Mouse (Mus musculus) midbrain, embryonic 16.5 days (tissue): Measurements from ENCODE around the gene Psmc5. TPM values are rescaled to one million over a fixed set of nuclear protein-coding genes. Genes with fewer than 3 reads are reported as not detected.

Source experiments
- ATAC-seq: fragments of 200-750 bp; cut with Nextera tagmentation; 2 replicates; pipeline ENCODE4 v1.8.0; 2017; ENCODE audit warnings: moderate TSS enrichment
- H3K27ac ChIP-seq: fragments of 300-500 bp; sonication (generic); 2 replicates; pipeline ENCODE4 v1.5.1; 2014; ENCODE audit warnings: mild to moderate bottlenecking, low read length, mixed read lengths
- H3K27me3 ChIP-seq: fragments of 300-500 bp; sonication (generic); 2 replicates; pipeline ENCODE4 v1.6.1; 2014; ENCODE audit warnings: low read depth, low read length, mixed read lengths; ENCODE audit not compliant: control insufficient read depth, insufficient read depth
- H3K36me3 ChIP-seq: fragments of 300-500 bp; sonication (generic); 2 replicates; pipeline ENCODE4 v1.6.1; 2014; ENCODE audit warnings: mild to moderate bottlenecking, low read length, moderate library complexity, mixed read lengths; ENCODE audit not compliant: control insufficient read depth, insufficient read depth
- H3K4me1 ChIP-seq: fragments of 300-500 bp; sonication (generic); 2 replicates; pipeline ENCODE4 v1.6.1; 2014; ENCODE audit warnings: mild to moderate bottlenecking, low read length, mixed read lengths; ENCODE audit not compliant: control insufficient read depth, insufficient read depth
- H3K4me2 ChIP-seq: fragments of 300-500 bp; sonication (generic); 2 replicates; pipeline ENCODE4 v1.6.1; 2014; ENCODE audit warnings: mild to moderate bottlenecking, low read length, mixed read lengths
- H3K4me3 ChIP-seq: fragments of 300-500 bp; sonication (generic); 2 replicates; pipeline ENCODE4 v1.5.1; 2014; ENCODE audit warnings: low read depth, mild to moderate bottlenecking, low read length, moderate library complexity, mixed read lengths
- H3K9ac ChIP-seq: fragments of 300-500 bp; sonication (generic); 2 replicates; pipeline ENCODE4 v1.6.1; 2014; ENCODE audit warnings: low read depth, low read length, mixed read lengths
- H3K9me3 ChIP-seq: fragments of 300-500 bp; sonication (generic); replicated peaks from 2 replicates; pipeline ENCODE4 v1.6.1; 2014; ENCODE audit warnings: mild to moderate bottlenecking, low read length, mixed read lengths; ENCODE audit not compliant: control insufficient read depth, poor library complexity, severe bottlenecking
- WGBS: fragments of 180-500 bp; shearing (Covaris S2); extraction: QIAGEN DNeasy Blood & Tissue Kit; methylation state at CpG from one replicate; pipeline ENCODE4 v1.1.7; 2014; 5-methylcytosine and 5-hydroxymethylcytosine counted together
- polyA plus RNA-seq: library from polyadenylated mRNA; unstranded; fragments of >200 nt; fragmentation: Nextera tagmentation; extraction: Ambion mirVana; gene quantifications from 2 replicates; pipeline ENCODE4 v1.2.1, GENCODE M21; 2015

The Psmc5 gene
- polyA plus RNA-seq, 1 experiment from 2014 or later = 278 TPM

DNA sequence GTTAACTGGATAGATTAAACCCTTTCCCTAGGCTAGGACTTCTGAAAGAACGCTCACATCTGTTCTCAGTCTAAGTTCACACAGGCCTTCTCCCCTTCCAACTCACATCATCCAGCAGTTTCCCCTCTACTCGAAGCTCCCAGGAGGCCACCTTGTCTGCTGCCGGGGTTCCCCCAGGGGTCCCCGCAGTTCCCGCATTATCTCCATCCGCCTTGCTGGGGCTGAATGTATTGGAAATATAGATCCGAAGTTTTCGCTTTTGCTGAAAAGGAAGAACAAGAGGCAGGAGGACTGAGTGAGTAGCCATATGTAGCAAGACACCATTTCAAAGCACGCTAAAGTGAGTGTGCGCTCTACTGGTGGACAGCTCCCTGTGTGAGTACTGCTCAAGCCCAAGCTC is 10.5 kb downstream of the Psmc5 start:
- no peak overlapping the region for H3K9ac ChIP-seq
- 93% methylated on average over 10 of the region's 10 CpGs for WGBS
- no peak for ATAC-seq
- H3K9me3 ChIP-seq = no peaks in the 10 kb centered on the region
- no peak overlapping the region for H3K27ac ChIP-seq
- no peaks in the 10 kb centered on the region for H3K27me3 ChIP-seq
- H3K36me3 ChIP-seq = peaks cover 49% of the 10 kb centered on the region
- H3K4me1 ChIP-seq = peaks cover 16% of the 10 kb centered on the region
- H3K4me2 ChIP-seq = no peak overlapping the region
- no peak overlapping the region for H3K4me3 ChIP-seq

DNA sequence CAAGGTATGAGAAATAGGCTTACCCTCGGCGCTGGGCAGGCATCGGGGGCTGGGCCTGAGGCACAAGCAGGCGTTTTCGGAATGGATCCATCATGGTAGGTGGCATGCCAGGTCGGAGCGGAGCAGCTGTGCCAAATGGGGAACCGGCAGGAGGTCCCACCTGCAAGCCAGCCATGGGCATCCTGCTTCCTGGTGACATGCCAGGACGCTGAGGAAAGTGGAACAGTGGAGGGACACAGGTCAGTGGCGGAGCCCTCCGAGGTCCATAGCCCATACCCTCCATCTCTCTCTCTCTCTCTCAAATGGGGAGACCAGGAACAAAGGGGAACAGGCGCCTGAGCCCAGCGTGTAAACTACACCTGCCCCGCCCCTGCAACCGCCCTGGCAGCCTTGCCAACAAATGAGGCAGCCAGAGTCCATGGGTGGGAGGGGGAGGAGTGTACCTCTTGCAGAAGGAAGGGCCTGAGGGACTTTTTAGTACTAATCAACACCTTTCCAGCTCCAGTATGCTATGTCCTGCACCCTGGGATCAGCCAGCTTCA is 11.4 kb downstream of the Psmc5 start:
- no peak for ATAC-seq
- no peak overlapping the region for H3K4me2 ChIP-seq
- H3K27ac ChIP-seq = no peak overlapping the region

DNA sequence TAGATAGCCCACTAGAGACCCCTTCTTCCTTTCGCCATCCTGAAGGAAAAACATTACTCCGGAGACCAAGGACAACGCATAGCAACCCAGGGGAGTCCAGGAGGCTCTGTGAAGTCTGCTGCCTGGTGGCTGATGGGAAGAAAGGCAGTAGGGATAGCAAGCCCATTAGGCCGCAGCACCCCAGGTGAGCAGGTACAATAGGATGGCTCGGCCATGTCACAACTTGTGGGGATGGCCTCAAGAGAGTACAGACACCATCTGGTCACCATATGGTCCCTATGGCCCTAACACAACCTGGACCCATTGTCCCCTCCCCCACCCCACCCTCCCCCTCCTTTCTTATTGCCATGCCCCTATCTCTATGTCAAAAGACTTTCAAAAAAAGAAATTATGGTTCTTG is 11.9 kb downstream of the Psmc5 start:
- H3K4me2 ChIP-seq = no peak overlapping the region
- no peak overlapping the region for H3K4me3 ChIP-seq
- no peaks in the 10 kb centered on the region for H3K9me3 ChIP-seq
- H3K27me3 ChIP-seq = no peaks in the 10 kb centered on the region
- H3K36me3 ChIP-seq = peaks cover 35% of the 10 kb centered on the region
- H3K27ac ChIP-seq = no peak overlapping the region
- no peak overlapping the region for H3K9ac ChIP-seq
- ATAC-seq = no peak
- WGBS = 67% methylated on average over 5 of the region's 5 CpGs
- H3K4me1 ChIP-seq = peaks cover 22% of the 10 kb centered on the region

More for the DNA sequence above, 11.4 kb downstream of the Psmc5 start:
- H3K4me1 ChIP-seq = peaks cover 22% of the 10 kb centered on the region
- 81% methylated on average over 15 of the region's 15 CpGs for WGBS
- H3K36me3 ChIP-seq = peaks cover 40% of the 10 kb centered on the region
- no peaks in the 10 kb centered on the region for H3K9me3 ChIP-seq
- H3K27me3 ChIP-seq = no peaks in the 10 kb centered on the region
- no peak overlapping the region for H3K9ac ChIP-seq
- no peak overlapping the region for H3K4me3 ChIP-seq

DNA sequence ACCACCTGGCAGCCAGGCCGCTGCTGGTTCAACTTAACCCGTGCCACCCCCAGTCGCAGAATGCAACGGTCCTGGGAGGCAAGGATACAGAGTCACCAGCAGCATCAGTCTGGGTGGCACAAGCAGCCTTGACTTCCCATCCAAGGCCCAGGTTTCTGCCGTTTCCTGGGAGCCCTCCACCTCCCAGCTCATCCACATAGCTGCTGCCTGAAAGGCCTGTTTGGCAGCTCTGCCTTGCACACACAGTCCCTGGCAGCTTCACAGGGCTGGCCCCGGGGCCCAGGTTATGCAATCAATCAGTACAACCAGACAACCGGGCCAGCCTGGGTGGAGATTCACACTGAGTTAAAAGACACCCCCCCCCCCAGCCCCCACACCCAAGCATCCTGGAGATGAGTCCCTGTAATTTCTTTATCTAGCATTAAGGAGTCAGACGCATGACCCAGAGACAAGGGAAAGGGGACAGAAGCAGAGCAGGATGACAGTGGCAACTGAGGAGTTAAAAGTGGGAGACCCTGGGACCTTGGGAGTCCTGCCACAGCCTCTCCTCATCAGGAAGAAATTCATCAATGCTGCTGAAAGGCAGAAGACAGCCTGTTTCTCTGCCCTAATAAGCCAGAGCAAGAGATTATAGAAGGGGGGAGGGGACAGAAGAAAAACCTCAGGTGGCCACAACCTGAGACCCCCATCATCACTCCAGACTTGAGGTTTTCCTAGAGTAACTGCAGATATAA is 12.5 kb downstream of the Psmc5 start:
- WGBS = 74% methylated on average over 8 of the region's 8 CpGs
- Histone ChIP-seq H3K4me2 (no peak overlapping the region), H3K9ac (peak overlapping the region; percentile 20; the same call in 1 of the 2 replicates)

DNA sequence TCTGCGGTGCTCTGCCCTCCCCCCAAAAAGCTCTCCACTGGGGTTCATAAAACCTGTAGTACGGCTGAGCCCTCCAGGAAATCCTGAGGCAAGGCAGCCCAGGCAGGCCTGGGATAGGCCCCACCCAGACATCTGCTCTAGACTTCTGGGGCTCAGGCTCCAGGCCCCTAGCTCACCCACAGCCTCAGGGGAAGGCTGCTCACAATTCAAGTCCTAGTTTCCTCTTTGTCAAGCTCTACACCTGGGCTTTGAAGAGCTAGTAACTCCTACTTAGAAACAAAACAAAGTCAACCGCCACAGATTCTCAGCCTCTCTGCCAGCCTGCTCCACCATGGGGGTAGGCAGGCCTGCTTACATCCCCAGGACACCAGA is 13.1 kb downstream of the Psmc5 start:
- 47% methylated on average over 3 of the region's 3 CpGs for WGBS
- H3K9ac ChIP-seq = no peak overlapping the region
- H3K27ac ChIP-seq = no peak overlapping the region
- H3K27me3 ChIP-seq = no peaks in the 10 kb centered on the region
- peaks cover 24% of the 10 kb centered on the region for H3K36me3 ChIP-seq
- no peaks in the 10 kb centered on the region for H3K9me3 ChIP-seq
- H3K4me1 ChIP-seq = peaks cover 22% of the 10 kb centered on the region
- H3K4me3 ChIP-seq = no peak overlapping the region
- no peak for ATAC-seq
- no peak overlapping the region for H3K4me2 ChIP-seq

More for the DNA sequence above, 12.5 kb downstream of the Psmc5 start:
- no peak overlapping the region for H3K27ac ChIP-seq
- no peak overlapping the region for H3K4me3 ChIP-seq
- peaks cover 22% of the 10 kb centered on the region for H3K4me1 ChIP-seq
- ATAC-seq = no peak
- no peaks in the 10 kb centered on the region for H3K9me3 ChIP-seq
- no peaks in the 10 kb centered on the region for H3K27me3 ChIP-seq
- peaks cover 30% of the 10 kb centered on the region for H3K36me3 ChIP-seq

DNA sequence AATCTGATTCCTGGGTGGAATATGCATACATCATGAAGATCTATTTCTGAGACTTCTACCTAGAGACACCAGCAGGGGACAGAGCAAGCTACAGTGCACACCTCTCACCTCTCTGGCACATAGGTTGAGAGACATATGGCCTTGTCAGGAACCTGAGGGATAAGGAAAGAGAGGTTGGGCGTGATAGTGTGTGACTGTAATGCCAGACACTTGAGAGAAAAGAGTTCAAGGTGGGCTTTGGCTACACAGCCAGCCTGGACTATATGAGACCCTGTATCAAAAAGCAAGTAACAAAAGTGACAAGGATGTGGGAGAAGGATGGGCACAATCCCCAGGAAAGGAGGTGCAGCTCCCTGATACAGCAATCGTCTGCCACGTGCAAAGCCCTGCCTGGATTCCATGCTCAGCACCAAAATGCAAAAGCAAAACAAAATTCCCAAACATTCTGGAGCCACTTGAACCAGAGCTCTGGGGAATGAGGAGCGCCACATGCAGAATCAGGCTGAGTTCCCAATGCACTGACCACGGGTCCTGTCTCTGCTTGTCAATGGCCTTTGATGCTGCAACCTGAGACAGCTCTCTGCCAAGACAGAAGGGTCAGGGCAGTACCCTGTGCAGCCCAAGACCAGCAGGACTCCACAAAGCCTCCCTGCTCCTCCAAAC is 15.3 kb downstream of the Psmc5 start:
- peak overlapping the region; percentile 80 for H3K9ac ChIP-seq
- peak overlapping the region; percentile 77 for H3K4me3 ChIP-seq
- H3K27ac ChIP-seq = peak overlapping the region; percentile 20
- WGBS = 54% methylated on average over 5 of the region's 5 CpGs
- peaks cover 25% of the 10 kb centered on the region for H3K4me1 ChIP-seq
- peak overlapping the region; percentile 71 for H3K4me2 ChIP-seq
- no peak for ATAC-seq
- H3K9me3 ChIP-seq = no peaks in the 10 kb centered on the region
- no peaks in the 10 kb centered on the region for H3K27me3 ChIP-seq
- H3K36me3 ChIP-seq = peaks cover 5% of the 10 kb centered on the region

DNA sequence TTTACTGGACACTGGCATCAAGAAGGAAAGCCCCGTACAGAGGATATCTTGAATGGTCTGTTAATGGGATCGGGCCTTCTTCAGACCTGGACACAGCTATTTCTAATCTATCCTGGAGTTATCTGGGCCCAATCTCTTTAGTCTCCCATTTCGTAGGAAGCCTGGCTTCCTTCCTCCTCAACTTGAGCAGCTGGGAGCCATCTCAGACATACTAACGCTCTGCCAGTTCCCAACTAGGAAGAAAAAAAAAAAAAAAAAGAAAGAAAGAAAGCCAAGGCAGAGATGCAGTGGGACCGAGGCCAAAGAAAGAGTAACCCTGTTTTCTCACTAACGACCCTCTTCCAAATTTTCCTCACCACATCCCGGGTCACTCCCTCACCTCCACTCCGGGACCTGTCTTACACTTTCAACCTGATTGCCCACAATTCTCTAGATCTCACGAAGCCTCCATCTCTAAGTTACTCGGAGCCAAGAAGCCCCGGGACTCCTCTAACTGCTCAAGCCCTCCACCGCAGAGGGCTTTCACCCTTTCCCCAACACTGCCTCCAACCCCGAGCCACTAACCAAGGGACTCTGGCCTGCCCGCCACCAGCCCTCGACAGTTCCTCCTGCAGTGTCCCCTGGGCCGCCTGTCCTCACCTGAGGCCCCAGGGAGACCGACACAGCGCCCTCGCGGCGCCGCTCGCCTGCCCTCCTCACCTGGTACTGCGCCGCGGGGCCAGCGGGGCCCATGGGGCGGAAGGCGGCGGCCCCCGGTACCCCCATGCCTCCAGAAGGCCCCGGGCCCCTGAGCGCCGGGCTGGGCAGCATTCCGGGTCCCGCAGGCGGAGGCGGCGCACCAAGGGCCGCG is 16.1 kb downstream of the Psmc5 start:
- Histone ChIP-seq H3K27ac (peak overlapping the region; percentile 81), H3K27me3 (no peaks in the 10 kb centered on the region), H3K4me3 (peak overlapping the region; percentile 77), H3K4me1 (peaks cover 25% of the 10 kb centered on the region), H3K36me3 (no peaks in the 10 kb centered on the region), H3K9me3 (no peaks in the 10 kb centered on the region), H3K9ac (peak overlapping the region; percentile 80), H3K4me2 (peak overlapping the region; percentile 71)
- WGBS = 2% methylated on average over 41 of the region's 41 CpGs
- peak; percentile 64 for ATAC-seq

DNA sequence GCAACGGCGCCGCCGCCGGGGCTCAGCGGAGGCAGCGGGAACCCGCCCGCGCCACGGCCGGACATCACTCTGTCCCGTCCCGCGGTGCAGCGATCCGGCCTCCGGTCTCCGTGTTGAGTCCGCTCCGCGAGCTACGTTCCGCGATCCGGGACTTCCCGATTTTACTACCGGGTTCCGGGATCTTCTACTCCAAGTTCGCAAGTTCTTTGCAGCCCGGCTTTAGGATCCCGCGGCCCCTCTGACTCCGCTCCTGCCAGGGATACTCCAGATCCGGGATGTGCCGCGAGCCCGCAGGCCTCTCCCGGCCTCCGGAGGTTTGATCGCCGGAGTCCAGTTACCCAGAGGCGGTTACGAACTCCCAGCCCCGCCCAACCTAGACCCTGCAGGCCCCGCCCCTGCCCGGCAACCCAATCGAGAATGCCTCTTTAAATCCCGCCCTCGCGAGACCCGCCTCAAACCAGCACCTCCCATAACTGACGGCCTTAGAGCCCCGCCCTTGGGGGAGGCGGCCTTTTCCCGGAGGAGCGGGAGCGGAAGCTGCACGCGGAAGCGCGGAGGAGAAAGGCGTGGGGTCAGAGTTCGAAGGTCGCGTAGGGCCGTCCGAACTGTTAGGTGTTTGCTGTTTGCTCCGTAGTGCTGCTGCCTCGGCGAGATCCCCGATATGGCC is 16.8 kb downstream of the Psmc5 start, which contains the start of gene Smarcd2:
Smarcd2 (minus strand) TSS at position 329 of the 667 bp plus-strand sequence.
- Histone ChIP-seq H3K27ac (peak within 1 kb of the TSS; percentile 81), H3K27me3 (no peaks in the 10 kb centered on the region), H3K4me2 (peak within 1 kb of the TSS; percentile 71), H3K9ac (peak within 1 kb of the TSS; percentile 80), H3K4me3 (peak within 1 kb of the TSS; percentile 77), H3K9me3 (no peaks in the 10 kb centered on the region), H3K4me1 (peaks cover 25% of the 10 kb centered on the region), H3K36me3 (no peaks in the 10 kb centered on the region)
- ATAC-seq = peak; percentile 93
- under 1% methylated on average over 72 of the region's 72 CpGs for WGBS
